In the genomic region with DNA sequence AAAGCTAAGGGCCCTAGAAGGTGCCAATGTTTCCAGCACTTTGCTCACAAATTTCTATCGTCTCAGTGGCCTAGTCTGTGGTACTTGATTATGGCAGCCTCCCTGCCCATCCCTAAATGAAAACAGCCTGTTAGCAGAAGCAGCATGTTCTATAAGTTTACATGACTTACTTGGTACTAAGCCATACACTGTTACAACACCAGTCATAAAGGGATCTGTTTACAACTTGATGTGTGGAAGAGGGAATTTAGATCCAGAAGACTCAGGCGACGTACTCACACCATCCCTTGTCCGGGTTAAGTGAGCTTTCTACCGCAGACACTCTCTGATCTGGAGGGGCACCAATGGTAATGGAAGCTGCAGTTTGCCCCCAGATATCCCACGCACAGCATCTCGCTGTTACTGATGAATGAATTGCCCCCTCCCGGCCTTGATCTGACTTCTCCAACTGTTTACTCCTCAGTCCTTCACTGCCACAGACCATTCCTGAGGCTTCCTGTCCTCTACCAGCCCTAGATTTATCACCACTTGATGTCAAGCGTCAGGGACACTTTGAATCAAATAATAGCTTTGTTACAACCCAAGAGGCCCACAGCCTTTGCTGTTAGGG, we compare ENCODE assay signal across 26 mouse cellular contexts. TPM values are rescaled to one million over a fixed set of nuclear protein-coding genes. Genes with fewer than 3 reads are reported as not detected.
DNase-seq lines count a peak whose midpoint lies in the region; ATAC-seq and TF ChIP-seq lines count a peak whose summit lies in the region.
"Had no signal": no experiment of that assay in that cellular context is flagged by ENCODE, and none has a peak within 500 bp of the region (broad histone marks: within the 10 kb centered on the region; RNA-seq: fewer than 3 reads in every experiment).

No protein-coding gene starts in this region.

- no peak for ATAC-seq in intestine, embryonic 14.5 days (replicated peaks; ENCODE audit: low FRiP score, low TSS enrichment, low read depth)
- ATAC-seq in intestine, embryonic 15.5 days: no peak
- ATAC-seq in lung, postnatal 0 days: peak; percentile 50; the same call in 1 of the 2 replicates
- ATAC-seq: CD4-positive, CD25-positive, alpha-beta regulatory T cell, adult 4 months; forebrain, embryonic 14.5 days; forebrain, postnatal 0 days had no signal

- no peak overlapping the region for H3K27ac ChIP-seq in intestine, embryonic 14.5 days (ENCODE audit: low read depth)
- no peak overlapping the region for H3K27ac ChIP-seq in intestine, embryonic 15.5 days
- no peak overlapping the region for H3K27ac ChIP-seq in lung, postnatal 0 days (ENCODE audit: low read length)
- H3K27ac ChIP-seq: embryonic facial prominence, embryonic 13.5 days; embryonic facial prominence, embryonic 15.5 days; forebrain, embryonic 10.5 days; forebrain, embryonic 12.5 days had no signal

- no peak overlapping the region for H3K4me3 ChIP-seq in intestine, embryonic 14.5 days (ENCODE audit: low read depth, low read length)
- H3K4me3 ChIP-seq in intestine, embryonic 15.5 days (replicated peaks): no peak overlapping the region
- H3K4me3 ChIP-seq in lung, postnatal 0 days (ENCODE audit: low read depth, low read length): no peak overlapping the region
- no peak overlapping the region for H3K4me3 ChIP-seq in lung, adult 2 months (replicated peaks; ENCODE audit: extremely low read depth, low read depth, low read length)
- H3K4me3 ChIP-seq: embryonic facial prominence, embryonic 13.5 days; embryonic facial prominence, embryonic 15.5 days; erythroblast, embryonic 14.5 days; forebrain, embryonic 10.5 days; forebrain, embryonic 12.5 days had no signal

- no peak for TF ChIP-seq POLR2A in lung, adult 2 months (IDR thresholded peaks at IDR 0.05; ENCODE audit: borderline replicate concordance, extremely low read depth, low read depth, low read length)

- peak; percentile 62 for DNase-seq in adrenal gland, adult 2 months
- no peak for DNase-seq in adrenal gland, adult 8-10 months
- peak; percentile 26 to 37 for DNase-seq in adrenal gland, postnatal 36 days
- no peak for DNase-seq in adrenal gland, postnatal 10 days
- peak; percentile 33 for DNase-seq in intestine, embryonic 14.5 days (ENCODE audit: low spot score)
- DNase-seq in lung, postnatal 0 days (ENCODE audit: low spot score): peak; percentile 50
- no peak for DNase-seq in lung, adult 2 months
- DNase-seq: B cell, adult 2 months; cerebellum, adult 11 months; cerebellum, adult 18-20 months; cerebellum, adult 8-10 months; cerebellum, adult 9-11 months; cerebellum, postnatal 14 days; cerebellum, postnatal 36 days; embryo, embryonic 11 days; forebrain, postnatal 0 days had no signal

- H3K36me3 ChIP-seq in intestine, embryonic 14.5 days (ENCODE audit: control insufficient read depth, insufficient read depth, low read length): no peaks in the 10 kb centered on the region
- no peaks in the 10 kb centered on the region for H3K36me3 ChIP-seq in intestine, embryonic 15.5 days
- no peaks in the 10 kb centered on the region for H3K36me3 ChIP-seq in lung, postnatal 0 days (ENCODE audit: insufficient read depth, low read length)
- H3K36me3 ChIP-seq: embryonic facial prominence, embryonic 13.5 days; embryonic facial prominence, embryonic 15.5 days; forebrain, embryonic 10.5 days; forebrain, embryonic 12.5 days; G1E had no signal

- H3K9me3 ChIP-seq in intestine, embryonic 14.5 days (ENCODE audit: control insufficient read depth, low read length): no peaks in the 10 kb centered on the region
- H3K9me3 ChIP-seq in intestine, embryonic 15.5 days: no peaks in the 10 kb centered on the region
- no peaks in the 10 kb centered on the region for H3K9me3 ChIP-seq in lung, postnatal 0 days (ENCODE audit: low read length)
- H3K9me3 ChIP-seq: embryonic facial prominence, embryonic 13.5 days; embryonic facial prominence, embryonic 15.5 days; forebrain, embryonic 10.5 days; forebrain, embryonic 12.5 days had no signal

- TF ChIP-seq CTCF in lung, postnatal 0 days (IDR thresholded peaks at IDR 0.05): no peak
- no peak for TF ChIP-seq CTCF in lung, adult 2 months (IDR thresholded peaks at IDR 0.05; ENCODE audit: insufficient read depth, low read length)

- H3K4me1 ChIP-seq in intestine, embryonic 14.5 days (replicated peaks; ENCODE audit: control insufficient read depth, insufficient read depth, low read length): 0 out of 2 replicates have a peak, but pooled peaks cover 3% of the 10 kb centered on the region
- H3K4me1 ChIP-seq in intestine, embryonic 15.5 days (replicated peaks): peaks cover under 1% of the 10 kb centered on the region
- peaks cover 15% of the 10 kb centered on the region; the same call in 1 of the 2 replicates for H3K4me1 ChIP-seq in lung, postnatal 0 days (ENCODE audit: insufficient read depth, low read depth, low read length)
- H3K4me1 ChIP-seq in lung, adult 2 months (ENCODE audit: control insufficient read depth, insufficient read depth, low read length): peaks cover 13% of the 10 kb centered on the region
- H3K4me1 ChIP-seq: embryonic facial prominence, embryonic 15.5 days; forebrain, embryonic 12.5 days had no signal

- 61% methylated on average over 9 of the region's 9 CpGs for WGBS in intestine, embryonic 14.5 days
- WGBS in intestine, embryonic 15.5 days: 66% methylated on average over 9 of the region's 9 CpGs
- 59% methylated on average over 9 of the region's 9 CpGs for WGBS in lung, postnatal 0 days
- WGBS in lung, adult 2 months: 67% methylated on average over 9 of the region's 9 CpGs

- no peak overlapping the region for H3K4me2 ChIP-seq in intestine, embryonic 14.5 days (ENCODE audit: low read length)
- no peak overlapping the region for H3K4me2 ChIP-seq in intestine, embryonic 15.5 days (replicated peaks)
- H3K4me2 ChIP-seq in lung, postnatal 0 days (replicated peaks; ENCODE audit: low read depth, low read length): no peak overlapping the region
- H3K4me2 ChIP-seq: embryonic facial prominence, embryonic 13.5 days; embryonic facial prominence, embryonic 15.5 days; forebrain, embryonic 12.5 days had no signal

- H3K27me3 ChIP-seq in intestine, embryonic 14.5 days (replicated peaks; ENCODE audit: control insufficient read depth, insufficient read depth, low read length): no peaks in the 10 kb centered on the region
- no peaks in the 10 kb centered on the region for H3K27me3 ChIP-seq in intestine, embryonic 15.5 days (replicated peaks)
- H3K27me3 ChIP-seq in lung, postnatal 0 days (replicated peaks; ENCODE audit: insufficient read depth, low read length): no peaks in the 10 kb centered on the region
- H3K27me3 ChIP-seq: CH12.LX; embryonic facial prominence, embryonic 13.5 days; embryonic facial prominence, embryonic 15.5 days; forebrain, embryonic 12.5 days had no signal

- no peak for TF ChIP-seq EP300 in lung, postnatal 0 days (IDR thresholded peaks at IDR 0.05)

- H3K9ac ChIP-seq in intestine, embryonic 14.5 days (ENCODE audit: low read length): no peak overlapping the region
- H3K9ac ChIP-seq in intestine, embryonic 15.5 days: no peak overlapping the region
- H3K9ac ChIP-seq in lung, postnatal 0 days (replicated peaks; ENCODE audit: low read depth): no peak overlapping the region
- H3K9ac ChIP-seq: embryonic facial prominence, embryonic 13.5 days; embryonic facial prominence, embryonic 15.5 days; forebrain, embryonic 12.5 days; forebrain, postnatal 0 days had no signal

RNA-seq across cellular contexts. Expression of gene Stard13, which starts 53.4 kb away (rescaled TPM):
- total RNA-seq in adrenal gland, adult 2 months (2021): 10 to 100 TPM; 11.3 to 20.4 TPM
- polyA plus RNA-seq in adrenal gland, adult 2 months (2012; rRNA removed): 4.7 and 5.0 TPM in 2 replicates
- 10 to 100 TPM; 12.5 to 17.0 (median 14.7) TPM for total RNA-seq in adrenal gland, adult 8-10 months (2022)
- 10 to 100 TPM; 15.4 to 20.8 TPM for total RNA-seq in adrenal gland, postnatal 36 days (2021)
- 10 to 100 TPM; 22.6 to 30.1 TPM for total RNA-seq in adrenal gland, postnatal 10 days (2021)
- 13.0 and 15.3 TPM in 2 replicates for polyA plus RNA-seq in intestine, embryonic 14.5 days (2014; fragmentation: Nextera tagmentation; extraction: Ambion mirVana)
- polyA plus RNA-seq in intestine, embryonic 15.5 days (2015; fragmentation: Nextera tagmentation; extraction: Ambion mirVana): 12.6 and 13.7 TPM in 2 replicates
- 19.1 and 20.8 TPM in 2 replicates for polyA plus RNA-seq in lung, postnatal 0 days (2015; fragmentation: Nextera tagmentation; extraction: Ambion mirVana)
- 45.6 and 57.3 TPM in 2 replicates for polyA plus RNA-seq in lung, adult 2 months (2012; rRNA removed)
- polyA plus RNA-seq: CD4-positive, CD25-positive, alpha-beta regulatory T cell, adult 4 months; G1E had no signal

Comparison
In these comparisons a context has a peak if more than half of its experiments do, and no peak if none do; other contexts are left out.
1. DNase-seq: peak in adrenal gland, adult 2 months (single experiment), adrenal gland, postnatal 36 days (2 of 2), intestine, embryonic 14.5 days (single experiment) and lung, postnatal 0 days (single experiment); none in adrenal gland, adult 8-10 months (single experiment), adrenal gland, postnatal 10 days (single experiment) and lung, adult 2 months (single experiment).